Mouse (Mus musculus): ENCODE results near the gene Ublcp1. TPM values are rescaled to one million over a fixed set of nuclear protein-coding genes. Genes with fewer than 3 reads are reported as not detected.

Ublcp1 gene
- polyA plus RNA-seq, 1 experiment: 0.53 TPM

DNA sequence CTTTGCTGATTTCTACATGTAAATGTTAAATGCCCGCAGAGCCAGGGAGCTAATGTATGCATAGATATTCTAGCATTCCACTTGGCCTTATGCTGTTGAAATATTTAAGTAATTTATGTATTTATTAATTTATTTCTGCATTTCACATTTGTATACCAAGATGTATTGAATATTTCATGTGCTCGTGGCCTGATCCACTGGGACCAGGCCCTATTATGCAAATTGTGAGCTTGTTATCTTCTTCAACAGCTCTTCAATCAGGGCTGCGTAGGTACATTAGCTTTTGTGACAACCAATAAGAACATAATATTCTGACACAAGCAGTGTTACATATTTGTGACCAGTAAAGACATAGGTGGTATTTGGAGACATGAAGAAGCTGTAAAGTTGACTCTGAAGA lies 56.9 kb downstream of the Ublcp1 start:
- TF ChIP-seq GATA1 (IDR thresholded peaks at IDR 0.05; ENCODE audit: low read length) (no peak), TAL1 (IDR thresholded peaks at IDR 0.05; ENCODE audit: low read length) (no peak)
- H3K4me1 ChIP-seq (ENCODE audit: control insufficient read depth): no peaks in the 10 kb centered on the region
- no peaks in the 10 kb centered on the region for H3K9me3 ChIP-seq (ENCODE audit: control insufficient read depth, low read length)
- no peak overlapping the region for H3K4me3 ChIP-seq (replicated peaks)
- peaks cover 8% of the 10 kb centered on the region for H3K27me3 ChIP-seq (ENCODE audit: control insufficient read depth)
- no peaks in the 10 kb centered on the region for H3K36me3 ChIP-seq (ENCODE audit: control insufficient read depth)

DNA sequence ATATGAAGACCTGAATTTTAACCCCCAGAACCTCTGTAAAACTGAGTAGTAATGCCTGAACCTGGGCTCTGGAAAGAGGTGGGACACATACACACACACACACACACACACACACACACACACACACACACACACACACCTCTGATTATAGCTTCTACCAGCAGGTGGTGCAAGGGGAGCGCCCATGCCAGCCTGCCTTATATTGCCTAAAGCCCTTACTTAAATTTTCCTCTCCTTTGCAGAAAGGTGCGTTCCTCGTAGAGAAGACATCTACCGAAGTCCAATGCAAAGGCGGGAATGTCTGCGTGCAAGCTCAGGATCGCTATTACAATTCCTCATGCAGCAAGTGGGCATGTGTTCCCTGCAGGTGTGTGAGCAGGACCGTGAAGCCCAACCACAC lies 58.0 kb downstream of the Ublcp1 start:
- Histone ChIP-seq H3K9me3 (ENCODE audit: control insufficient read depth, low read length) (no peaks in the 10 kb centered on the region), H3K36me3 (ENCODE audit: control insufficient read depth) (no peaks in the 10 kb centered on the region), H3K4me3 (replicated peaks) (no peak overlapping the region), H3K27me3 (ENCODE audit: control insufficient read depth) (peaks cover 4% of the 10 kb centered on the region; the same call in 1 of the 2 replicates), H3K4me1 (ENCODE audit: control insufficient read depth) (no peaks in the 10 kb centered on the region)
- no peak for TF ChIP-seq GATA1 (IDR thresholded peaks at IDR 0.05; ENCODE audit: low read length)
- no peak for TF ChIP-seq TAL1 (IDR thresholded peaks at IDR 0.05; ENCODE audit: low read length)

DNA sequence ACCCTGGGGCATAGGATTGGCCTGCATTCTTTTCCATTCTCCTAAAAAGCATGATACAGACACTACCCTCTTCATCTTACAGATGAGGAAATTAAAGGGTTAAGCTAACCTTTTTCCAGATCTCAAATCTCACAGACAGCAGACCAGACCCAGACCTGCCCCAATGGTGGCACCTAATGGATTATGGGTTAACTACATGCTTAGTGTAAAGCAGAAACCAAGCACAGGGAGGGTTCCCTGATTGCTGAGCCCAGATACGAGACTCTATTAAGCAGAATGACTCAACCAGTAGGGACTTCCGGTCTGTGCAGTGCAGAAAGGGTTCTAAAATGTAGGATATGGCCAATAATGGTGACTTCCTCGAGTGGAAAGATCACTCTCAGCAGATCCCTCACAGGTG lies 59.9 kb downstream of the Ublcp1 start:
- no peaks in the 10 kb centered on the region for H3K36me3 ChIP-seq (ENCODE audit: control insufficient read depth)
- no peaks in the 10 kb centered on the region for H3K4me1 ChIP-seq (ENCODE audit: control insufficient read depth)
- H3K4me3 ChIP-seq (replicated peaks): no peak overlapping the region
- H3K27me3 ChIP-seq (ENCODE audit: control insufficient read depth): peaks cover 4% of the 10 kb centered on the region; the same call in 1 of the 2 replicates
- TF ChIP-seq TAL1 (IDR thresholded peaks at IDR 0.05; ENCODE audit: low read length) (no peak), GATA1 (IDR thresholded peaks at IDR 0.05; ENCODE audit: low read length) (no peak)
- no peaks in the 10 kb centered on the region for H3K9me3 ChIP-seq (ENCODE audit: control insufficient read depth, low read length)

DNA sequence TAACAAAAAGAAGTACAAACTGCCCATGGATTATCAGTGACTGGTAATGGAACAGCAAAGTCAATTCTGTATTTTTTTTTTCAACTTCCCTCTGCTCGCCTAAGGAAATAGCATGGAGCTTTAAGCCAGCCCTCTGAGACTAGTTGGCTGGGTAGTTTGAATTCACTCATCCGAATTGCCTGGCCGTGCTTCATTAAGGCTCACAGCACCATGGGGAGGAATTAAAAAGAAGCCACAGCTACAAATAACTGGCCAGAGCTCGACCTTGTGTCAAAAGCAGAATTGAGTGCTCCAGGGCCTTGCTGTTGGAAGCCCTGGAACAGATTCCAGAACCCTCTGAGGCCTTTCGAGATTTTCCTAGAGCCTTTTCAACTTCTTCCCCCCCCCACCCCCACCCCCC lies 61.7 kb downstream of the Ublcp1 start:
- Histone ChIP-seq H3K36me3 (ENCODE audit: control insufficient read depth) (no peaks in the 10 kb centered on the region), H3K9me3 (ENCODE audit: control insufficient read depth, low read length) (no peaks in the 10 kb centered on the region), H3K27me3 (ENCODE audit: control insufficient read depth) (peaks cover 4% of the 10 kb centered on the region; the same call in 1 of the 2 replicates), H3K4me1 (ENCODE audit: control insufficient read depth) (no peaks in the 10 kb centered on the region), H3K4me3 (replicated peaks) (no peak overlapping the region)
- TF ChIP-seq TAL1 (IDR thresholded peaks at IDR 0.05; ENCODE audit: low read length) (no peak), GATA1 (IDR thresholded peaks at IDR 0.05; ENCODE audit: low read length) (no peak)

GRCm38 (mm10) chr11:44406457-44406856 lies 63.8 kb downstream of the Ublcp1 start:
- no peak overlapping the region for H3K4me3 ChIP-seq (replicated peaks)
- no peaks in the 10 kb centered on the region for H3K4me1 ChIP-seq (ENCODE audit: control insufficient read depth)
- H3K27me3 ChIP-seq (ENCODE audit: control insufficient read depth): peaks cover 4% of the 10 kb centered on the region; the same call in 1 of the 2 replicates
- no peaks in the 10 kb centered on the region for H3K9me3 ChIP-seq (ENCODE audit: control insufficient read depth, low read length)
- H3K36me3 ChIP-seq (ENCODE audit: control insufficient read depth): no peaks in the 10 kb centered on the region
- TF ChIP-seq TAL1 (IDR thresholded peaks at IDR 0.05; ENCODE audit: low read length) (no peak), GATA1 (IDR thresholded peaks at IDR 0.05; ENCODE audit: low read length) (no peak)

DNA sequence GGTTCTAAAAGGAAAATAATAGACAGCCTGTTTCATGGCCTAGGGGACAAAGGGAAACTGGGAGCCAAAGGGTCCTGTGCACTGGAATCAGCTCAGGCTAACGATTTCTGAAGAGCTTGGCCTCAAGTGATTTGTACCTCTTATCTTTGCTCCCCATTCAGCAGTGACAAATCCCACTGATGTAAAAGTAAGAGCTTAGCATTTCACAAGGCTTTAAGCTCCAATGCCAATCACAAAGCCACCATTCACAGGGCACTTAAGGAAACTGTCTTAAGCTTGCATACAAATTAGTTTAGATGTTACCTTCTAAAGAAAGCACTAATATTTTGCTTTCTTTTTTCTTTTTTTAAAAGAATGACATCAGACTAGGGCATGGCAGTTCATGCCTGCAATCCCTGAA lies 64.3 kb downstream of the Ublcp1 start:
- TF ChIP-seq TAL1 (IDR thresholded peaks at IDR 0.05; ENCODE audit: low read length): no peak
- TF ChIP-seq GATA1 (IDR thresholded peaks at IDR 0.05; ENCODE audit: low read length): no peak
- H3K9me3 ChIP-seq (ENCODE audit: control insufficient read depth, low read length): no peaks in the 10 kb centered on the region
- H3K36me3 ChIP-seq (ENCODE audit: control insufficient read depth): no peaks in the 10 kb centered on the region
- H3K27me3 ChIP-seq (ENCODE audit: control insufficient read depth): peaks cover 4% of the 10 kb centered on the region; the same call in 1 of the 2 replicates
- no peak overlapping the region for H3K4me3 ChIP-seq (replicated peaks)
- no peaks in the 10 kb centered on the region for H3K4me1 ChIP-seq (ENCODE audit: control insufficient read depth)

DNA sequence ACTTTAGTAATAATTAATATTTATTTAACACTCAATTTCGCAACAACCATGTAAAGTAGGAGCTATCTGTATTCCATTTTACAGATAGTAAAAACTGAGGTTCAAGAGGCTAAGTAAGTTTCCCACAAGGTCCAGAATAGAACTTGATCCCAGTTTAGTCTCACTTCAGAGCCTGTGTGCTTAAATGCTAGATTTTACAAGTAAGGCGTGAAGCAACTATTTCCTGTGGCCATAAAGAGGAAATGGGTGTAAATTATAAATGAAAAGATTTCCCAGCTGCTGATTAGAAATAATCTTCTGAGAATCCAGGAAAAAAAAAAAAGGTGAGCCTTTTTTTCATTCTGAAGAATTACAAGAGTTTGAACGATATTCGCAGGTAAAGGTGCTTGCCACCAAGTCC lies 65.2 kb downstream of the Ublcp1 start:
- H3K27me3 ChIP-seq (ENCODE audit: control insufficient read depth): peaks cover 2% of the 10 kb centered on the region
- no peaks in the 10 kb centered on the region for H3K4me1 ChIP-seq (ENCODE audit: control insufficient read depth)
- TF ChIP-seq GATA1 (IDR thresholded peaks at IDR 0.05; ENCODE audit: low read length) (no peak), TAL1 (IDR thresholded peaks at IDR 0.05; ENCODE audit: low read length) (no peak)
- H3K4me3 ChIP-seq (replicated peaks): no peak overlapping the region
- H3K36me3 ChIP-seq (ENCODE audit: control insufficient read depth): no peaks in the 10 kb centered on the region
- H3K9me3 ChIP-seq (ENCODE audit: control insufficient read depth, low read length): no peaks in the 10 kb centered on the region

Other genes with a start within 250 kb of the Ublcp1 start
- gene Il12b, start 70.4 kb downstream of the Ublcp1 start, polyA plus RNA-seq (2012): not detected in 2 replicates
- gene Rnf145, start 48.5 kb upstream of the Ublcp1 start, polyA plus RNA-seq (2012): 10.3 and 13.0 TPM in 2 replicates
- gene Ebf1, start 146.8 kb upstream of the Ublcp1 start, polyA plus RNA-seq (2012): not detected in 2 replicates

Data from erythroblast, embryonic 14.5 days (primary cell).